Mouse (Mus musculus) naive thymus-derived CD4-positive, alpha-beta T cell, adult 2 months (primary cell): ENCODE data around the gene Entpd2.

ENCODE experiments used
- DNase-seq: peaks from one replicate; pipeline ENCODE4 v3.0.0-alpha.2; 2011; ENCODE audit warnings: low read depth

Gene Entpd2

GRCm38 (mm10) chr2:25395721-25396596, at the start of gene Entpd2:
TSS of gene Entpd2 (plus strand) at chr2:25395874.
- no peak for DNase-seq

- no peak for DNase-seq
Measured at GRCm38 (mm10) chr2:25348162-25348561, 47.5 kb upstream of the Entpd2 start.

- DNase-seq: no peak
Measured at GRCm38 (mm10) chr2:25349499-25349898, 46.2 kb upstream of the Entpd2 start.

- no peak for DNase-seq
Measured at GRCm38 (mm10) chr2:25350701-25351100, 45.0 kb upstream of the Entpd2 start.

- DNase-seq: no peak
Measured at GRCm38 (mm10) chr2:25354211-25354610, 41.5 kb upstream of the Entpd2 start.

- no peak for DNase-seq
Measured at GRCm38 (mm10) chr2:25355419-25356066, 40.1 kb upstream of the Entpd2 start.

- DNase-seq: peak; percentile 75
Measured at GRCm38 (mm10) chr2:25356208-25357079, 39.2 kb upstream of the Entpd2 start, which contains the start of gene Dpp7. TSS of gene Dpp7 (minus strand) at chr2:25356359.

- no peak for DNase-seq
Measured at GRCm38 (mm10) chr2:25359848-25360247, 35.8 kb upstream of the Entpd2 start.

GRCm38 (mm10) chr2:25363478-25364178, 32.0 kb upstream of the Entpd2 start:
- DNase-seq: no peak

GRCm38 (mm10) chr2:25364313-25364712, 31.4 kb upstream of the Entpd2 start:
- DNase-seq: no peak

- DNase-seq: no peak
Measured at GRCm38 (mm10) chr2:25364761-25365090, 30.9 kb upstream of the Entpd2 start.

- DNase-seq: peak; percentile 73
Measured at GRCm38 (mm10) chr2:25365091-25365761, 30.4 kb upstream of the Entpd2 start, which contains the start of gene Uap1l1. TSS of gene Uap1l1 (minus strand) at chr2:25365682.

- no peak for DNase-seq
Measured at GRCm38 (mm10) chr2:25369996-25370395, 25.7 kb upstream of the Entpd2 start.

GRCm38 (mm10) chr2:25371764-25372643, 23.7 kb upstream of the Entpd2 start, which contains the start of gene Sapcd2:
TSS of gene Sapcd2 (plus strand) at chr2:25372321.
- DNase-seq: peak; percentile 91

GRCm38 (mm10) chr2:25372644-25373391, 22.9 kb upstream of the Entpd2 start:
- peak; percentile 26 for DNase-seq

- no peak for DNase-seq
Measured at GRCm38 (mm10) chr2:25373431-25373830, 22.2 kb upstream of the Entpd2 start.

GRCm38 (mm10) chr2:25376589-25376988, 19.1 kb upstream of the Entpd2 start:
- DNase-seq: peak; percentile 70

- DNase-seq: no peak
Measured at GRCm38 (mm10) chr2:25384492-25384891, 11.2 kb upstream of the Entpd2 start.

GRCm38 (mm10) chr2:25391266-25391665, 4.4 kb upstream of the Entpd2 start:
- no peak for DNase-seq
